Mouse (Mus musculus): ENCODE data around the gene Emc10.

DNA sequence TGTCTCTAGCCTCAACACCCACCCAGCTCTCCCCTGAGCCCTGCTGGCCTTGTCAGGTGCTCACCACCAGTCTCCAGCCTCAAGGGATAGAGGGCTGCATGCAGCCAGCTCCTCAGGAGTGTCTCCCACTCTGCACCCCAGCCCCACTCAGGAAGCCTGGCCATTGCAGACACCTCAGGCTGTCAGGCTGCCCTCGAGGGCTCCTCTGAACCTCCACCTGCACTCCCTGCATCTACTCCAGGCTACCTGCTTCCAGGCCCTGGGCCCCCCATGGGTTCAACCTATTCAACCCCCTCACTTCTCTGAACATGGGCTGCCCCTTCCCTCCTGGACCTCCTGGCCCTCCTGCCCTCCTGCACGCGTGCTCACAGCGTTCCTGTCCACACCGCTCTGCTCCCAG, 4.9 kb downstream of the Emc10 start:
- TF ChIP-seq TCF12 (IDR thresholded peaks at IDR 0.05; ENCODE audit: low read depth, low read length) (no peak), POLR2AphosphoS2 (IDR thresholded peaks at IDR 0.05; ENCODE audit: low read length) (no peak), CTCF (IDR thresholded peaks at IDR 0.05 in 2 of 3, conservative IDR thresholded peaks at IDR 0.05 in 1 of 3; ENCODE audit: control insufficient read depth in 1 of 3, insufficient read depth in 1 of 3, low read depth in 2 of 3, low read length in 3 of 3, poor library complexity in 1 of 3, severe bottlenecking in 1 of 3) (no peak)
